Mouse (Mus musculus) liver, embryonic 15.5 days (tissue): ENCODE measurements at regions not wholly inside any gene's neighbourhood (a gene's known extent, or its start where the extent isn't known, plus 50 kb on each side); places are given as distances from the start of the nearest gene placed in this dataset.
A peak's percentile ranks its signal among the peaks of the same experiment; 100 is the strongest.

Source experiments
- ATAC-seq: fragments of 200-750 bp; cut with Nextera tagmentation; 2 replicates; pipeline ENCODE4 v1.8.0; 2017; ENCODE audit warnings: moderate number of reproducible peaks, mild to moderate bottlenecking, moderate library complexity; ENCODE audit not compliant: insufficient read depth
- H3K27ac ChIP-seq: fragments of 300-500 bp; sonication (generic); replicated peaks from 2 replicates; pipeline ENCODE4 v1.5.1; 2015; ENCODE audit warnings: mild to moderate bottlenecking, inconsistent platforms
- H3K27me3 ChIP-seq: fragments of 300-500 bp; sonication (generic); 2 replicates; pipeline ENCODE4 v1.6.1; 2015; ENCODE audit warnings: mild to moderate bottlenecking, inconsistent platforms
- H3K36me3 ChIP-seq: fragments of 300-500 bp; sonication (generic); replicated peaks from 2 replicates; pipeline ENCODE4 v1.6.1; 2015; ENCODE audit warnings: moderate library complexity, mild to moderate bottlenecking, inconsistent platforms
- H3K4me1 ChIP-seq: fragments of 300-500 bp; sonication (generic); replicated peaks from 2 replicates; pipeline ENCODE4 v1.6.1; 2015; ENCODE audit warnings: inconsistent platforms
- H3K4me2 ChIP-seq: fragments of 300-500 bp; sonication (generic); 2 replicates; pipeline ENCODE4 v1.6.1; 2015; ENCODE audit warnings: moderate library complexity, mild to moderate bottlenecking, inconsistent platforms
- H3K4me3 ChIP-seq: fragments of 300-500 bp; sonication (generic); replicated peaks from 2 replicates; pipeline ENCODE4 v1.5.1; 2015; ENCODE audit warnings: mild to moderate bottlenecking, inconsistent platforms
- H3K9ac ChIP-seq: fragments of 300-500 bp; sonication (generic); 2 replicates; pipeline ENCODE4 v1.6.1; 2015; ENCODE audit warnings: moderate library complexity, mild to moderate bottlenecking, inconsistent platforms
- H3K9me3 ChIP-seq: fragments of 300-500 bp; sonication (generic); replicated peaks from 2 replicates; pipeline ENCODE4 v1.6.1; 2016; ENCODE audit warnings: inconsistent platforms
- WGBS: fragments of 180-500 bp; shearing (Covaris S2); methylation state at CpG from one replicate; pipeline ENCODE4 v1.1.7; 2015; ENCODE audit warnings: mixed read lengths; ENCODE audit not compliant: insufficient replicate concordance; 5-methylcytosine and 5-hydroxymethylcytosine counted together

GRCm38 (mm10) chr12:109836521-109836920 lies 236.4 kb upstream of the Rtl1 start:
- no peaks in the 10 kb centered on the region for H3K27me3 ChIP-seq
- H3K4me3 ChIP-seq, result no peak overlapping the region
- no peaks in the 10 kb centered on the region for H3K36me3 ChIP-seq
- no peak overlapping the region for H3K4me2 ChIP-seq
- no peaks in the 10 kb centered on the region for H3K9me3 ChIP-seq
- H3K9ac ChIP-seq, result no peak overlapping the region
- WGBS, result 77% methylated on average over 8 of the region's 8 CpGs
- no peak overlapping the region for H3K27ac ChIP-seq
- no peak for ATAC-seq
- H3K4me1 ChIP-seq, result no peaks in the 10 kb centered on the region

GRCm38 (mm10) chr12:109839126-109839587 lies 239.0 kb upstream of the Rtl1 start:
- no peak overlapping the region for H3K27ac ChIP-seq

DNA sequence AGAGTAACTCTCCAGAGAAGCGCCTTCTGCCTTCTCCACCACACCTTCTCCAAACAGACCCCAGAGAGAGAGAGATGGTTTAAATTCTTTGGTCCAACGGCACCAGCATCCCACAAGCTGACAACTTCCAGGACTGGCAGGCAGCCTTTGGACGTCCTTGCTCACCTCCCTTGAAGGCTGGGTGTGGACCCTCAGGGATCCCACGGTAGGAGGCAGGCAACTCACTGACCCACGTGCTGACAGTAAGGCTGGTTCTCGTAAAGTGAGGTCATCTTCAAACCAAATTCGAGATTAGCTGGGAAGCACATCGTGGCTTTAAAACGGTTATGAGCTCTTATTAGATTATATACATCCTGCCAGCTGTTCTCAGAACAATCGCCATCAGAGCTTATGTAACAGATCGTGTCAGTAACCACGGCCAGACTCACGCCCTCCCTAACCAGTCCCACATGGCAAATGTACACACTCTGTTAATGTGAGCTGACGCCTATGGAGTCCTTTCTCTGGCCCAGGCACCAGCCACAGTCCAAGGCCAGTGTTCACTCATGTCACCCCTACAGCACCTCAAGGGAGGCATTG lies 239.9 kb upstream of the Rtl1 start:
- no peak overlapping the region for H3K4me3 ChIP-seq
- no peak overlapping the region for H3K9ac ChIP-seq
- no peaks in the 10 kb centered on the region for H3K27me3 ChIP-seq
- H3K27ac ChIP-seq, result no peak overlapping the region
- 50% methylated on average over 14 of the region's 14 CpGs for WGBS
- no peaks in the 10 kb centered on the region for H3K9me3 ChIP-seq
- H3K36me3 ChIP-seq, result no peaks in the 10 kb centered on the region
- no peak for ATAC-seq
- H3K4me1 ChIP-seq, result no peaks in the 10 kb centered on the region
- H3K4me2 ChIP-seq, result no peak overlapping the region

More at GRCm38 (mm10) chr12:109839126-109839587, 239.0 kb upstream of the Rtl1 start:
- H3K4me1 ChIP-seq, result no peaks in the 10 kb centered on the region
- no peak overlapping the region for H3K4me2 ChIP-seq
- no peaks in the 10 kb centered on the region for H3K27me3 ChIP-seq
- H3K9ac ChIP-seq, result no peak overlapping the region
- 61% methylated on average over 9 of the region's 9 CpGs for WGBS
- H3K9me3 ChIP-seq, result no peaks in the 10 kb centered on the region
- H3K4me3 ChIP-seq, result no peak overlapping the region
- ATAC-seq, result 0 out of 2 replicates have a peak, but pooled peaks have one; percentile 22
- no peaks in the 10 kb centered on the region for H3K36me3 ChIP-seq

- ATAC-seq, result no peak
- H3K9ac ChIP-seq, result no peak overlapping the region
- no peaks in the 10 kb centered on the region for H3K36me3 ChIP-seq
- H3K9me3 ChIP-seq, result no peaks in the 10 kb centered on the region
- no peaks in the 10 kb centered on the region for H3K4me1 ChIP-seq
- no peak overlapping the region for H3K4me2 ChIP-seq
- no peak overlapping the region for H3K4me3 ChIP-seq
- H3K27ac ChIP-seq, result no peak overlapping the region
- H3K27me3 ChIP-seq, result no peaks in the 10 kb centered on the region
- WGBS, result 60% methylated on average over 8 of the region's 8 CpGs
These were observed 244.8 kb upstream of the Rtl1 start for GRCm38 (mm10) chr12:109844723-109845601.

DNA sequence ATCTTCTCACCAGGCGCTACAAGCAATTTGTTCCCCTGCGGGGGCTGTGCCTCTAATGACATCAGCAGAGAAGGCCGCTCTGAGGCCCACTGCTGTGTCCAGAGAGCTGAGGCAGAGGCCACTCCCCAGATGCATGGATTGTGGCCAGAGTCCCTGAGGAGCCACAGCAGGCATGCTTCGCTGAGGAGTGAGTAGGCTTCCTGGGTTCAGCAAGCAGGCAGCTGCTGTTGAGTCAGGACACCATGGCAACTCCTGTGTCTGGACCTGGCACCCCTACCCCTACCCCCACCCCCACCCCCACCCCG lies 245.4 kb upstream of the Rtl1 start:
- WGBS, result 57% methylated on average over 5 of the region's 5 CpGs
- Histone ChIP-seq H3K4me2 (no peak overlapping the region), H3K36me3 (no peaks in the 10 kb centered on the region), H3K27me3 (no peaks in the 10 kb centered on the region), H3K27ac (no peak overlapping the region), H3K4me1 (no peaks in the 10 kb centered on the region), H3K9ac (no peak overlapping the region), H3K4me3 (no peak overlapping the region), H3K9me3 (no peaks in the 10 kb centered on the region)
- no peak for ATAC-seq

DNA sequence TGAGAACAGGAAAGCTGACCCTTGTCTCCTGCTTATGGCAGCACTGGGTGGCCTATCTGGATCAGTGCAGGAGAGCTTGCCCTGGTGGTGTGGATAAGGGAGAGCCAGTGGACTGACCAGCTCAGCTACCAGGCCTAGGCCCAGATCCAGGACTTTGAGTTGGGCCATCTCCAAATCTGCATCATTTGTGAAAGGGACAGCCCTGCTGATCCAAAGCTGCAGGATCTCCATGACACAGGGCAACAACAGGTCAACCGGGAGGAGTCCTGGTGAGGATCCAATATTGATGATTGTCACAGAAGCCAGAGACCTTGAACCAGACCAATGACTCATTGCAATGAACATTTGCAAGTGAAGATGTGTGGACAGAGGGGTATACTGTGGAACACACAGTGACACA lies 256.2 kb upstream of the Rtl1 start:
- Histone ChIP-seq H3K36me3 (no peaks in the 10 kb centered on the region), H3K27ac (no peak overlapping the region), H3K27me3 (no peaks in the 10 kb centered on the region), H3K9me3 (no peaks in the 10 kb centered on the region), H3K4me3 (no peak overlapping the region), H3K9ac (no peak overlapping the region), H3K4me1 (no peaks in the 10 kb centered on the region), H3K4me2 (no peak overlapping the region)
- WGBS, result 80% methylated on average over 1 of the region's 1 CpGs
- ATAC-seq, result no peak

GRCm38 (mm10) chr12:109857705-109858104 lies 257.6 kb upstream of the Rtl1 start:
- no peaks in the 10 kb centered on the region for H3K36me3 ChIP-seq
- H3K4me2 ChIP-seq, result no peak overlapping the region
- H3K4me1 ChIP-seq, result no peaks in the 10 kb centered on the region
- H3K27me3 ChIP-seq, result no peaks in the 10 kb centered on the region
- no peak for ATAC-seq
- no peak overlapping the region for H3K9ac ChIP-seq
- WGBS, result 51% methylated on average over 4 of the region's 4 CpGs
- no peak overlapping the region for H3K27ac ChIP-seq
- no peaks in the 10 kb centered on the region for H3K9me3 ChIP-seq
- no peak overlapping the region for H3K4me3 ChIP-seq

- ATAC-seq, result no peak
- no peak overlapping the region for H3K27ac ChIP-seq
These were observed 264.7 kb upstream of the Rtl1 start for GRCm38 (mm10) chr12:109864826-109865225.

DNA sequence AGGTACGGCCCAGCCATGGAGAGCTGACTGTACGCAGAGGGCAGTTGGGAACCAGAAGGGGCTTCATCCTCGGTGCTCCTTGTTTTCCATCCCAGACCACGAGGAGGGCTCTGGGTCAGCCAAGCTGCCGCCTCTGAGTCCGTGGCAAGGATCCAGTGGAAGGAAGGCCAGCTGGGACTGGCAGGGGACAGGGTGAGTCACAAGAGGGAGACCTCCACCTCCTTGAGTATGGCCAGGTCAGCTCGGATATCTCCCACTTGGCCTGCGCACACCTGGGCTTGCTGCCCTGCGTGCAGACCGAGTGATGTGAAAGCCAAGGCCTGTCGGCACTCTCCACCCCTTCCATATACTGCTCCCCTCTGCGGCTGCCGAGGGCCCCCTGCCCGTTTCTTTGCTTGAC lies 270.9 kb upstream of the Rtl1 start:
- Histone ChIP-seq H3K9me3 (no peaks in the 10 kb centered on the region), H3K9ac (no peak overlapping the region), H3K36me3 (no peaks in the 10 kb centered on the region), H3K27me3 (no peaks in the 10 kb centered on the region), H3K4me1 (no peaks in the 10 kb centered on the region), H3K4me3 (no peak overlapping the region), H3K4me2 (no peak overlapping the region), H3K27ac (no peak overlapping the region)
- 67% methylated on average over 14 of the region's 14 CpGs for WGBS
- no peak for ATAC-seq

More at GRCm38 (mm10) chr12:109864826-109865225, 264.7 kb upstream of the Rtl1 start:
- no peak overlapping the region for H3K4me2 ChIP-seq
- H3K9ac ChIP-seq, result no peak overlapping the region
- WGBS, result 50% methylated on average over 4 of the region's 4 CpGs
- no peaks in the 10 kb centered on the region for H3K9me3 ChIP-seq
- no peak overlapping the region for H3K4me3 ChIP-seq
- H3K27me3 ChIP-seq, result no peaks in the 10 kb centered on the region
- H3K4me1 ChIP-seq, result no peaks in the 10 kb centered on the region
- no peaks in the 10 kb centered on the region for H3K36me3 ChIP-seq

GRCm38 (mm10) chr12:109874466-109874865 lies 274.3 kb upstream of the Rtl1 start:
- Histone ChIP-seq H3K4me3 (no peak overlapping the region), H3K36me3 (no peaks in the 10 kb centered on the region), H3K4me2 (no peak overlapping the region), H3K27me3 (no peaks in the 10 kb centered on the region), H3K9me3 (no peaks in the 10 kb centered on the region), H3K4me1 (no peaks in the 10 kb centered on the region), H3K27ac (no peak overlapping the region), H3K9ac (no peak overlapping the region)
- no peak for ATAC-seq
- WGBS, result 36% methylated on average over 7 of the region's 7 CpGs

GRCm38 (mm10) chr12:109881108-109881507 lies 281.0 kb upstream of the Rtl1 start:
- Histone ChIP-seq H3K4me2 (no peak overlapping the region), H3K27ac (no peak overlapping the region), H3K27me3 (no peaks in the 10 kb centered on the region), H3K36me3 (no peaks in the 10 kb centered on the region), H3K4me1 (no peaks in the 10 kb centered on the region), H3K9ac (no peak overlapping the region), H3K9me3 (no peaks in the 10 kb centered on the region), H3K4me3 (no peak overlapping the region)
- no peak for ATAC-seq
- 69% methylated on average over 3 of the region's 3 CpGs for WGBS
